Mouse (Mus musculus) kidney, adult 2 months (tissue): Measurements from ENCODE around the gene Alx3.

Experiments
- CTCF ChIP-seq: fragments of 200-500 bp; conservative IDR thresholded peaks from 2 replicates; pipeline ENCODE4 v1.5.1; 2011; ENCODE audit warnings: low read depth, mild to moderate bottlenecking, control low read depth, low read length, moderate library complexity, mixed read lengths; ENCODE audit not compliant: insufficient read depth, insufficient read length
- POLR2A ChIP-seq: fragments of 200-500 bp; IDR thresholded peaks from one replicate; pipeline ENCODE4 v1.6.1; 2011; ENCODE audit warnings: low read depth, low read length, control low read depth

GRCm38 (mm10) chr3:107562591-107562990 is 32.2 kb upstream of the Alx3 start:
- no peak for TF ChIP-seq CTCF
- no peak for TF ChIP-seq POLR2A
